Mouse (Mus musculus): ENCODE data around the gene Cacna2d1. TPM values are rescaled to one million over a fixed set of nuclear protein-coding genes. Genes with fewer than 3 reads are reported as not detected.

The Cacna2d1 gene
- total RNA-seq, 2 experiments from 2014 or later = 196 to 212 TPM

- intact Hi-C loops (cut with DNase I) = no loop called here
- DNase-seq (ENCODE audit: low spot score in 2 of 2) = no peak
Measured at GRCm38 (mm10) chr5:16121334-16121733, 186.8 kb downstream of the Cacna2d1 start.

GRCm38 (mm10) chr5:16122110-16122509 is 187.6 kb downstream of the Cacna2d1 start:
- intact Hi-C loops (cut with DNase I) = no loop called here
- DNase-seq (ENCODE audit: low spot score in 2 of 2) = no peak

- intact Hi-C loops (cut with DNase I) = no loop called here
Measured at GRCm38 (mm10) chr5:16134286-16135094, 200.0 kb downstream of the Cacna2d1 start.

GRCm38 (mm10) chr5:16135986-16136385 is 201.5 kb downstream of the Cacna2d1 start:
- no peak for DNase-seq (ENCODE audit: low spot score in 2 of 2)
- intact Hi-C loops (cut with DNase I) = no loop called here

More at GRCm38 (mm10) chr5:16134286-16135094, 200.0 kb downstream of the Cacna2d1 start:
- no peak for DNase-seq (ENCODE audit: low spot score in 2 of 2)

GRCm38 (mm10) chr5:16136839-16137238 is 202.3 kb downstream of the Cacna2d1 start:
- intact Hi-C loops (cut with DNase I) = no loop called here
- DNase-seq (ENCODE audit: low spot score in 2 of 2) = no peak

GRCm38 (mm10) chr5:16146602-16147001 is 212.1 kb downstream of the Cacna2d1 start:
- DNase-seq (ENCODE audit: low spot score in 2 of 2) = no peak
- intact Hi-C loops (cut with DNase I) = no loop called here

- intact Hi-C loops (cut with DNase I) = no loop called here
- DNase-seq (ENCODE audit: low spot score in 2 of 2) = no peak
Measured at GRCm38 (mm10) chr5:16155375-16156284, 221.1 kb downstream of the Cacna2d1 start.

GRCm38 (mm10) chr5:16163270-16163669 is 228.8 kb downstream of the Cacna2d1 start:
- intact Hi-C loops (cut with DNase I) = no loop called here
- no peak for DNase-seq (ENCODE audit: low spot score in 2 of 2)

GRCm38 (mm10) chr5:16166117-16166867 is 231.8 kb downstream of the Cacna2d1 start:
- intact Hi-C loops (cut with DNase I) = no loop called here
- DNase-seq (ENCODE audit: low spot score in 2 of 2) = no peak

- intact Hi-C loops (cut with DNase I) = no loop called here
- no peak for DNase-seq (ENCODE audit: low spot score in 2 of 2)
Measured at GRCm38 (mm10) chr5:16166868-16167267, 232.4 kb downstream of the Cacna2d1 start.

- intact Hi-C loops (cut with DNase I) = no loop called here
- DNase-seq (ENCODE audit: low spot score in 2 of 2) = no peak
Measured at GRCm38 (mm10) chr5:16181041-16181440, 246.6 kb downstream of the Cacna2d1 start.

- intact Hi-C loops (cut with DNase I) = no loop called here
- no peak for DNase-seq (ENCODE audit: low spot score in 2 of 2)
Measured at GRCm38 (mm10) chr5:16184064-16184463, 249.6 kb downstream of the Cacna2d1 start.

- intact Hi-C loops (cut with DNase I) = no loop called here
- DNase-seq (ENCODE audit: low spot score in 2 of 2) = no peak
Measured at GRCm38 (mm10) chr5:16187931-16188330, 253.4 kb downstream of the Cacna2d1 start.

- intact Hi-C loops (cut with DNase I) = no loop called here
- no peak for DNase-seq (ENCODE audit: low spot score in 2 of 2)
Measured at GRCm38 (mm10) chr5:16189878-16190277, 255.4 kb downstream of the Cacna2d1 start.

GRCm38 (mm10) chr5:16191165-16191564 is 256.7 kb downstream of the Cacna2d1 start:
- no peak for DNase-seq (ENCODE audit: low spot score in 2 of 2)
- intact Hi-C loops (cut with DNase I) = no loop called here

- intact Hi-C loops (cut with DNase I) = no loop called here
- no peak for DNase-seq (ENCODE audit: low spot score in 2 of 2)
Measured at GRCm38 (mm10) chr5:16199816-16200215, 265.3 kb downstream of the Cacna2d1 start.

GRCm38 (mm10) chr5:16221960-16222359 is 287.5 kb downstream of the Cacna2d1 start:
- DNase-seq (ENCODE audit: low spot score in 2 of 2) = no peak
- intact Hi-C loops (cut with DNase I) = loop anchor here (10.0 kb wide), 1 partner anchor 287 kb away; the partner anchor contains the start of gene Cacna2d1

- intact Hi-C loops (cut with DNase I) = loop anchor here (10.0 kb wide), 1 partner anchor 291 kb away; the partner anchor contains the start of gene Cacna2d1
- DNase-seq (ENCODE audit: low spot score in 2 of 2) = no peak
Measured at GRCm38 (mm10) chr5:16225359-16225758, 290.9 kb downstream of the Cacna2d1 start.

- DNase-seq (ENCODE audit: low spot score in 2 of 2) = no peak
- intact Hi-C loops (cut with DNase I) = loop anchor here (10.0 kb wide), 1 partner anchor 295 kb away; the partner anchor contains the start of gene Cacna2d1
Measured at GRCm38 (mm10) chr5:16229384-16229783, 294.9 kb downstream of the Cacna2d1 start.
